Mouse (Mus musculus) embryonic facial prominence, embryonic 13.5 days (tissue): ENCODE results near the gene Gpr4. TPM values are rescaled to one million over a fixed set of nuclear protein-coding genes. Genes with fewer than 3 reads are reported as not detected.
A peak's percentile ranks its signal among the peaks of the same experiment; 100 is the strongest.

Experiments
- ATAC-seq: fragments of 200-750 bp; cut with Nextera tagmentation; 2 replicates; pipeline ENCODE4 v1.8.0; 2017; ENCODE audit warnings: low read depth; ENCODE audit not compliant: insufficient number of reproducible peaks, insufficient read depth, low FRiP score, low TSS enrichment
- H3K27ac ChIP-seq: fragments of 300-500 bp; sonication (generic); 2 replicates; pipeline ENCODE4 v1.5.1; 2015; ENCODE audit warnings: moderate library complexity, mild to moderate bottlenecking, inconsistent platforms
- H3K27me3 ChIP-seq: fragments of 300-500 bp; sonication (generic); 2 replicates; pipeline ENCODE4 v1.6.1; 2015; ENCODE audit warnings: mild to moderate bottlenecking, inconsistent platforms
- H3K36me3 ChIP-seq: fragments of 300-500 bp; sonication (generic); 2 replicates; pipeline ENCODE4 v1.6.1; 2015; ENCODE audit warnings: mild to moderate bottlenecking, inconsistent platforms
- H3K4me1 ChIP-seq: fragments of 300-500 bp; sonication (generic); 2 replicates; pipeline ENCODE4 v1.6.1; 2015; ENCODE audit warnings: inconsistent platforms
- H3K4me2 ChIP-seq: fragments of 300-500 bp; sonication (generic); 2 replicates; pipeline ENCODE4 v1.6.1; 2015; ENCODE audit warnings: moderate library complexity, mild to moderate bottlenecking, inconsistent platforms
- H3K4me3 ChIP-seq: fragments of 300-500 bp; sonication (generic); 2 replicates; pipeline ENCODE4 v1.5.1; 2015; ENCODE audit warnings: mild to moderate bottlenecking, inconsistent platforms
- H3K9ac ChIP-seq: fragments of 300-500 bp; sonication (generic); 2 replicates; pipeline ENCODE4 v1.6.1; 2015; ENCODE audit warnings: mild to moderate bottlenecking, inconsistent platforms
- H3K9me3 ChIP-seq: fragments of 300-500 bp; sonication (generic); 2 replicates; pipeline ENCODE4 v1.6.1; 2016; ENCODE audit warnings: inconsistent platforms
- WGBS: fragments of 180-500 bp; shearing (Covaris S2); methylation state at CpG from one replicate; pipeline ENCODE4 v1.1.7; 2015; ENCODE audit warnings: mixed read lengths; 5-methylcytosine and 5-hydroxymethylcytosine counted together
- polyA plus RNA-seq: library from polyadenylated mRNA; unstranded; fragments of >200 nt; fragmentation: Nextera tagmentation; extraction: Ambion mirVana; gene quantifications from 2 replicates; pipeline ENCODE4 v1.2.1, GENCODE M21; 2015

The Gpr4 gene
- polyA plus RNA-seq, 1 experiment from 2014 or later: 1.6 TPM

DNA sequence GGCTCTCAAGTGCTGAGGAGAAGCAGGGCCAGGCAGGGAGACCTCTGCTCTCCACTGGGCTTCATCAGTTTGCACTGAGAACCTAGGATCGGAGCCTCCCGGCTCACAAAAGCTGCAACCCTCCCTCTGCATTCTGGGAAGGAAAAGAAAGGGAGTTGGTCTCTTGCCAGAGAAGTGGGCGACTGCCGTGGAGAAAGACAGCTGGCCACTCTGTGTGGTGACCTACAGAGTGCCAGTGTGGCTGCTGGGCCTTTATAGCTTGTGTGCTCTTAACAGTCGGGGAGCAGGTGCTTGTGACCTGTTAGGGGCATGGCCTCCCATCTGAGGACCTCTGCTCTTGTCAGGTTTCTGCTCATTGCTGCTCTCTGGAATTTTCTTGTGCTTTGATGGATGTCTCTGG, 31.5 kb downstream of the Gpr4 start:
- no peak overlapping the region for H3K4me3 ChIP-seq
- ATAC-seq: no peak
- 84% methylated on average over 5 of the region's 5 CpGs for WGBS
- H3K9me3 ChIP-seq: no peaks in the 10 kb centered on the region
- 0 out of 2 replicates have a peak overlapping the region, but pooled peaks have one; percentile 27 for H3K9ac ChIP-seq
- H3K27me3 ChIP-seq: no peaks in the 10 kb centered on the region
- H3K4me1 ChIP-seq: peaks cover 4% of the 10 kb centered on the region; the same call in 1 of the 2 replicates
- no peak overlapping the region for H3K4me2 ChIP-seq
- H3K27ac ChIP-seq: no peak overlapping the region
- H3K36me3 ChIP-seq: peaks cover 29% of the 10 kb centered on the region

- Histone ChIP-seq H3K4me3 (no peak overlapping the region), H3K9ac (no peak overlapping the region), H3K9me3 (no peaks in the 10 kb centered on the region), H3K4me2 (no peak overlapping the region), H3K27me3 (no peaks in the 10 kb centered on the region), H3K27ac (no peak overlapping the region), H3K4me1 (no peaks in the 10 kb centered on the region), H3K36me3 (peaks cover 29% of the 10 kb centered on the region)
- 95% methylated on average over 3 of the region's 3 CpGs for WGBS
- ATAC-seq: no peak
Observed at GRCm38 (mm10) chr7:19245083-19245482, 32.7 kb downstream of the Gpr4 start.

- H3K4me2 ChIP-seq: no peak overlapping the region
- no peak overlapping the region for H3K9ac ChIP-seq
- H3K27me3 ChIP-seq: no peaks in the 10 kb centered on the region
- no peak for ATAC-seq
- WGBS: 97% methylated on average over 1 of the region's 1 CpGs
- no peaks in the 10 kb centered on the region for H3K9me3 ChIP-seq
- H3K4me3 ChIP-seq: no peak overlapping the region
- peaks cover 29% of the 10 kb centered on the region for H3K36me3 ChIP-seq
- no peak overlapping the region for H3K27ac ChIP-seq
- H3K4me1 ChIP-seq: no peaks in the 10 kb centered on the region
Observed at GRCm38 (mm10) chr7:19246855-19247254, 34.5 kb downstream of the Gpr4 start.

- 94% methylated on average over 2 of the region's 2 CpGs for WGBS
- Histone ChIP-seq H3K4me2 (no peak overlapping the region), H3K4me1 (no peaks in the 10 kb centered on the region), H3K4me3 (no peak overlapping the region), H3K27me3 (no peaks in the 10 kb centered on the region), H3K9me3 (no peaks in the 10 kb centered on the region), H3K9ac (no peak overlapping the region), H3K36me3 (peaks cover 29% of the 10 kb centered on the region), H3K27ac (no peak overlapping the region)
- ATAC-seq: no peak
Observed at GRCm38 (mm10) chr7:19247511-19247910, 35.2 kb downstream of the Gpr4 start.

GRCm38 (mm10) chr7:19252078-19252477, 39.7 kb downstream of the Gpr4 start:
- Histone ChIP-seq H3K36me3 (peaks cover 28% of the 10 kb centered on the region), H3K9me3 (no peaks in the 10 kb centered on the region), H3K4me2 (no peak overlapping the region), H3K4me3 (no peak overlapping the region), H3K9ac (no peak overlapping the region), H3K27me3 (no peaks in the 10 kb centered on the region), H3K27ac (no peak overlapping the region), H3K4me1 (peaks cover 3% of the 10 kb centered on the region; the same call in 1 of the 2 replicates)
- no peak for ATAC-seq
- 84% methylated on average over 4 of the region's 4 CpGs for WGBS

- no peak overlapping the region for H3K9ac ChIP-seq
- no peak overlapping the region for H3K4me3 ChIP-seq
- H3K4me1 ChIP-seq: peaks cover 13% of the 10 kb centered on the region
- H3K27me3 ChIP-seq: no peaks in the 10 kb centered on the region
- 50% methylated on average over 5 of the region's 5 CpGs for WGBS
- H3K27ac ChIP-seq: no peak overlapping the region
- no peak overlapping the region for H3K4me2 ChIP-seq
- ATAC-seq: no peak
- no peaks in the 10 kb centered on the region for H3K9me3 ChIP-seq
- peaks cover 34% of the 10 kb centered on the region for H3K36me3 ChIP-seq
Observed at GRCm38 (mm10) chr7:19253437-19253836, 41.1 kb downstream of the Gpr4 start.

DNA sequence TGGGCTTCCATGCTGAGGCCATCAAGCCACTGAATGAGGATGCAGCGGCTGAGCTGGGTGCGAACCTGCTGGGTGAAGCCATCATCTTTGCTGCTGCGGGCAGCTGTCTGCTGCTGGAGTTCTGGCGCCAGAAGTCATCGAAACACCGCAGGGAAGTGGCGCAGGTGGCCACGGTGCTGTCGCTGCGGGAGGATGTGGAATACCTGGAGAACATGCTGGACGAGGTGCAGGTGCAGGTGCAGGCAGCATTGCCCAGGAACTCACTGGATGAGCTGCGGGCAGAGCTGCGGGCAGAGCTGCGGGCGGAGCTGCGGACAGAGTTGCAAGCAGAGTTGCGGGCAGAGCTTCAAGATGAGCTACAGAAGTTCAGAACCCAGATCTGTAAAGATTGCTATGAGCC, 43.1 kb downstream of the Gpr4 start:
- no peaks in the 10 kb centered on the region for H3K9me3 ChIP-seq
- 92% methylated on average over 17 of the region's 17 CpGs for WGBS
- H3K27me3 ChIP-seq: no peaks in the 10 kb centered on the region
- H3K4me1 ChIP-seq: peaks cover 13% of the 10 kb centered on the region
- no peak overlapping the region for H3K27ac ChIP-seq
- H3K4me3 ChIP-seq: no peak overlapping the region
- peaks cover 54% of the 10 kb centered on the region for H3K36me3 ChIP-seq
- no peak for ATAC-seq
- H3K9ac ChIP-seq: no peak overlapping the region
- no peak overlapping the region for H3K4me2 ChIP-seq

- H3K4me1 ChIP-seq: peaks cover 13% of the 10 kb centered on the region
- H3K4me2 ChIP-seq: no peak overlapping the region
- H3K9me3 ChIP-seq: no peaks in the 10 kb centered on the region
- peaks cover 64% of the 10 kb centered on the region for H3K36me3 ChIP-seq
- WGBS: 74% methylated on average over 7 of the region's 7 CpGs
- H3K27me3 ChIP-seq: no peaks in the 10 kb centered on the region
- no peak for ATAC-seq
- H3K4me3 ChIP-seq: no peak overlapping the region
- no peak overlapping the region for H3K9ac ChIP-seq
- no peak overlapping the region; the same call in 1 of the 2 replicates for H3K27ac ChIP-seq
Observed at GRCm38 (mm10) chr7:19256567-19256966, 44.2 kb downstream of the Gpr4 start.

GRCm38 (mm10) chr7:19257390-19258022, 45.2 kb downstream of the Gpr4 start:
- peaks cover 73% of the 10 kb centered on the region for H3K36me3 ChIP-seq
- no peak for ATAC-seq
- H3K4me1 ChIP-seq: peaks cover 13% of the 10 kb centered on the region
- H3K27ac ChIP-seq: peak overlapping the region; percentile 51; the same call in 1 of the 2 replicates
- no peak overlapping the region for H3K9ac ChIP-seq
- no peaks in the 10 kb centered on the region for H3K9me3 ChIP-seq
- no peaks in the 10 kb centered on the region for H3K27me3 ChIP-seq
- H3K4me3 ChIP-seq: no peak overlapping the region
- H3K4me2 ChIP-seq: no peak overlapping the region
- 33% methylated on average over 11 of the region's 11 CpGs for WGBS

GRCm38 (mm10) chr7:19258336-19258735, 46.0 kb downstream of the Gpr4 start:
- no peak overlapping the region for H3K9ac ChIP-seq
- H3K9me3 ChIP-seq: no peaks in the 10 kb centered on the region
- no peak overlapping the region for H3K4me3 ChIP-seq
- H3K4me1 ChIP-seq: peaks cover 13% of the 10 kb centered on the region
- peaks cover 81% of the 10 kb centered on the region for H3K36me3 ChIP-seq
- no peak overlapping the region; the same call in 1 of the 2 replicates for H3K27ac ChIP-seq
- 77% methylated on average over 3 of the region's 3 CpGs for WGBS
- H3K27me3 ChIP-seq: no peaks in the 10 kb centered on the region
- no peak for ATAC-seq
- H3K4me2 ChIP-seq: no peak overlapping the region

DNA sequence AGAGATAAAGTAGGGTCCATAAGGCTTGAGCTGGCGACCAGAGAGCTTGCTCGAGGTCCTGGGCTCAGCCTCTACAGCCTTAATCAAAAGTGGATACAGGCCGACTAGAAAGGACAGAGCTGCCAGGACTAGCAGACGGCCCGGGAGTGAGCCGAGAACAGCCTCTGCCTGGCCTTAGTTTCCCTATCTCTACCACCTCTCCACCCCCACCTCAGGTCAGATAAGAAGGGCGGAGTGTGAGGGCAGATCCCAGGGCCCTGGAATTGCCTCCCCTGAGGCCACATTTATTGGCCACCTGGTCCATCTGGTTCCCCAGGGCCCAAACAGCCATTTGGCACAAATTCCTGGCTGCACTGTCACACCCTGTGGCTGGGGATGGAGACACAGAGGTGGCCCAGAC, 52.8 kb downstream of the Gpr4 start:
- H3K4me1 ChIP-seq: peaks cover 25% of the 10 kb centered on the region
- H3K9me3 ChIP-seq: no peaks in the 10 kb centered on the region
- ATAC-seq: no peak
- H3K27ac ChIP-seq: no peak overlapping the region
- H3K9ac ChIP-seq: no peak overlapping the region
- 82% methylated on average over 7 of the region's 7 CpGs for WGBS
- no peak overlapping the region for H3K4me3 ChIP-seq
- H3K4me2 ChIP-seq: no peak overlapping the region
- peaks cover 63% of the 10 kb centered on the region for H3K36me3 ChIP-seq
- no peaks in the 10 kb centered on the region for H3K27me3 ChIP-seq

DNA sequence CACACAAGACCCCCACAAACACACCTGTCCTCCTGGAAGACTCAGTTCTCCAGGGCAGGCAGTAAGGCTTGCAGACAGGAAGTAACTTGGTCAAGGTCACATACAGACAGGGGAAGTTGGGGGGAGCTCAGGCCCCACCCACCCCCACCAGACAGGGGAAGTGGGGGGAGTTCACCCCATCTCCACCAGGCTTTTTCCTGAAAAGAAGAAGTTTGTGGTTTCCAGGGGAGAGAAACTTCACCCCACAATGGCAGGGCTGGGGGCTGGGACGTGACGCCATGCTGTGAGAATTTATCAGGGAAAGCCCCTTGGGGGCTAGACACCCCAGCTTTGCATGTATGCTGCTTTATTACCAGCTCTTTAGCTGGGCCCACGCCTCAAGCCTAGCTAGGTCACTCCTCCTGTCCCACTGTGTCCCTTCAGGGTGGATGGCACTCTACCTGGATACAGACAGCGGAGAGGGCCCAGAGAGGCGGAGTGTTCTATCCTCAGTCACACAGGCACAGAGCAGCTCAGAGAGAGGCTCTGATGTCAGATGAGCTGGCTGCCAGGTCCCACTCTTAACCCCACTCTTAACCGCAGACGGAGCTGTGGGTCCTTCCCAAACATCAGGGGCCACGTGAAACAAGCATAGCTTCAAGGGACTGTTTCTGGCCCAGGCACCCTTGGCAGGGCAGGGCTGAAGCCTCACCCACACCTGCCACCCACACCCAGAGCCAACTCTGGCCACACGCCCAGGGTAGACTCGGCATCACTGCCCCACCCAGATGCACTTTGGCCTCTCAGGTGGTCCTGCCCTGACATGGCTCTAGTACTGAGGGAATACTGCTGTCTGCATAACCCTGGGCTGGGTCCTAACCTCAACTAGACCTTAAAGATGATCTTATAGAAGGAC, 53.8 kb downstream of the Gpr4 start:
- no peak overlapping the region for H3K27ac ChIP-seq
- peaks cover 32% of the 10 kb centered on the region for H3K4me1 ChIP-seq
- no peak for ATAC-seq
- peaks cover 53% of the 10 kb centered on the region for H3K36me3 ChIP-seq
- H3K9me3 ChIP-seq: no peaks in the 10 kb centered on the region
- H3K9ac ChIP-seq: peak overlapping the region; percentile 46; the same call in 1 of the 2 replicates
- no peaks in the 10 kb centered on the region for H3K27me3 ChIP-seq
- H3K4me3 ChIP-seq: no peak overlapping the region
- H3K4me2 ChIP-seq: peak overlapping the region; percentile 9; the same call in 1 of the 2 replicates
- 82% methylated on average over 10 of the region's 10 CpGs for WGBS
